Mouse (Mus musculus) forebrain, embryonic 16.5 days (tissue): ENCODE data around the gene Nfs1. TPM values are rescaled to one million over a fixed set of nuclear protein-coding genes. Genes with fewer than 3 reads are reported as not detected.
A peak's percentile ranks its signal among the peaks of the same experiment; 100 is the strongest.

ENCODE experiments used
- ATAC-seq: fragments of 200-750 bp; cut with Nextera tagmentation; 2 replicates; pipeline ENCODE4 v1.8.0; 2017; ENCODE audit warnings: mild to moderate bottlenecking, moderate library complexity
- H3K27ac ChIP-seq: fragments of 300-500 bp; sonication (generic); 2 replicates; pipeline ENCODE4 v1.5.1; 2014; ENCODE audit warnings: low read length, control low read depth
- H3K27me3 ChIP-seq: fragments of 300-500 bp; sonication (generic); replicated peaks from 2 replicates; pipeline ENCODE4 v1.6.1; 2014; ENCODE audit warnings: low read length; ENCODE audit not compliant: control insufficient read depth, insufficient read depth
- H3K36me3 ChIP-seq: fragments of 300-500 bp; sonication (generic); 2 replicates; pipeline ENCODE4 v1.6.1; 2014; ENCODE audit not compliant: control insufficient read depth, insufficient read depth
- H3K4me1 ChIP-seq: fragments of 300-500 bp; sonication (generic); replicated peaks from 2 replicates; pipeline ENCODE4 v1.6.1; 2014; ENCODE audit warnings: low read length; ENCODE audit not compliant: control insufficient read depth, insufficient read depth
- H3K4me2 ChIP-seq: fragments of 300-500 bp; sonication (generic); 2 replicates; pipeline ENCODE4 v1.6.1; 2014; ENCODE audit warnings: mild to moderate bottlenecking, low read length, control low read depth
- H3K4me3 ChIP-seq: fragments of 300-500 bp; sonication (generic); replicated peaks from 2 replicates; pipeline ENCODE4 v1.5.1; 2014; ENCODE audit warnings: mild to moderate bottlenecking, low read length, control low read depth
- H3K9ac ChIP-seq: fragments of 300-500 bp; sonication (generic); replicated peaks from 2 replicates; pipeline ENCODE4 v1.6.1; 2014; ENCODE audit warnings: low read depth, low read length, control low read depth
- H3K9me3 ChIP-seq: fragments of 300-500 bp; sonication (generic); 2 replicates; pipeline ENCODE4 v1.6.1; 2016; ENCODE audit warnings: low read length; ENCODE audit not compliant: control insufficient read depth
- whole genome bisulfite sequencing: fragments of 180-500 bp; shearing (Covaris S2); extraction: QIAGEN DNeasy Blood & Tissue Kit; methylation state at CpG from one replicate; pipeline ENCODE4 v1.1.7; 2014; 5-methylcytosine and 5-hydroxymethylcytosine counted together
- polyA plus RNA-seq: library from polyadenylated mRNA; unstranded; fragments of >200 nt; fragmentation: Nextera tagmentation; extraction: Ambion mirVana; gene quantifications from 2 replicates; pipeline ENCODE4 v1.2.1, GENCODE M21; 2015

The Nfs1 gene
- polyA plus RNA-seq, 1 experiment from 2014 or later = 45.2 TPM

DNA sequence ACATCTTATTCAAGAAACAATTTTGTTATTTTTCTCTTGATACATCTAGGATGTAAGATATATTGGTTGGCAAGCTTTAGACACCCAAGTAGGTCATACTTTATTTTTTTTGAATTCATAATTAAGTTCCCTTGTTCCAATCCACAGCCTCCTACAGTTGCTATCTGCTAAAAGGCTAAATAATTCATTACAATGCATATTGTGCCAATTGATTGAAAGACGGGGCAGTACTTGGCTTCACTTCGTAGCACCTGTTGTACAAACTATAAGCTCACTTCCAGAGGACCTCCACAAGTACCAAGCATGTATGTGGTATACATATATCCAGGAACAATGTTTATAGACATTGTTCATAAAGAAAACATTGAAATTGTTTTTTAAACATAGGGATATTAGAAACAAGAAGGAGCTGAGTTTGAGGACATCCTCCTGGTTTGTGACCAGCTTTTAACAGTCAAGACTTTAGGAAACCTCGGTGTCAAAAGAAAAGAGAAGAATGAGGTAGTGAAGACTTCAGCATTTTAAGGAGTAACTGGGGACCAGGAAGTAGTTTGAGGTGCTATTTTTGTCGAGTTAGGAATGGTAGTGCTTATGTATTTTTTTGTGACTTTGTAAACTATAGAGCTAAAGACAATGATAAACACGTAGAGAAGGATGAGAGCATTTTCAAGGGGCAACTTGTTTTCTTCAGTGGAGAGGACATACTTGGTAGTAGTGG is 2.4 kb upstream of the Nfs1 start:
- no peak overlapping the region for H3K4me3 ChIP-seq
- peaks cover 23% of the 10 kb centered on the region for H3K36me3 ChIP-seq
- ATAC-seq = no peak
- no peaks in the 10 kb centered on the region for H3K27me3 ChIP-seq
- peaks cover 15% of the 10 kb centered on the region for H3K4me1 ChIP-seq
- WGBS = 67% methylated on average over 5 of the region's 5 CpGs
- no peak overlapping the region for H3K4me2 ChIP-seq
- H3K27ac ChIP-seq = no peak overlapping the region
- H3K9me3 ChIP-seq = no peaks in the 10 kb centered on the region
- H3K9ac ChIP-seq = no peak overlapping the region

DNA sequence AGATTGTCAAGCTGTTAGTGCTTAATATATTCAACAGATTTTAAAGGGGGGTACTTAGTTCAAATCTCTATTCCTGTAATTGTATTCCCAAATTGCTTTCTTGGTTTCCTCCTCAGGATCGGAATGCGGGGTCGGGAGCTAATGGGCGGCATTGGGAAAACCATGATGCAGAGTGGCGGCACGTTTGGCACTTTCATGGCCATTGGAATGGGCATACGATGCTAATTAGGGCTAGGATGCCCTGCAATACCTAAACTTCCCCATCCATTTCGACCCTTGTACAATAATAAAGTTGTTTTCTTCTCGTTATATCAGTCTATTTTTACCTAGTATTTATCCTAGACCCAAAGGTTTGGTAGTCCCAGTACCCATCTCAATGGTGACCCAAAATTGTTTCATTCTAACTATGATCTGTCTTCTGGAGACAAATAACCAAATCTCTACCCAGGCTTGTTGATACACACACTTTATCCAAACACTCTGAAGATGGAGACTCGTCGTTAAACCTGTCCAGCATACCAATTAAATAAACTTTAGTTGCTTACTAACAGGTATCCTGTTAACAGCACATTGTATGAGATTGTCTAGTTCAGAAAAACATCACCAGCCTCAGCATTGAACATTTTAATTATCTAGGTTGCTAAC is 1.6 kb upstream of the Nfs1 start:
- H3K4me3 ChIP-seq = no peak overlapping the region

DNA sequence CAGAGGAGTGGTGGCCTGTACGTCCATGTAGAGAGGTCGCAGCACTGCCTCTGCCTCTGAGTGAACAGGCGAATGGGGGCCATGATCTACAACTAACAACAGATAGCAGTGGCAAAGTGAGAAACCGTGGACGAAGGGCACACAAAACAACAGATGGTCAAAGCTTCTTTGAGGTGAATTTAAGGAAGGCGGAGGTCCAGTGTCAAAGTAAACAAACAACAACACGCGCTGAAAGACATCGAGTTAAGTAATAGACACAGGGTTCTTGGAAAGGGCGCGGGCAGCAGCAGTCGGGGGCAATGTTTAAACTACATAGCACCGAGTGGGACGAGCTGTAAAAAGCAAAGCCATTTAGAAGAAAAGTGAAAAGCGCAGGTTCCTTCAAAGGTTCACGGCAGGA is 619 bp downstream of the Nfs1 start:
- Histone ChIP-seq H3K9me3 (no peaks in the 10 kb centered on the region), H3K27ac (peak overlapping the region; percentile 93), H3K4me3 (peak overlapping the region; percentile 90), H3K27me3 (no peaks in the 10 kb centered on the region), H3K36me3 (peaks cover 9% of the 10 kb centered on the region; the same call in 1 of the 2 replicates), H3K4me1 (peaks cover 15% of the 10 kb centered on the region), H3K4me2 (peak overlapping the region; percentile 93), H3K9ac (peak overlapping the region; percentile 87)
- no peak for ATAC-seq
- WGBS = 2% methylated on average over 16 of the region's 16 CpGs

More for the DNA sequence above, 1.6 kb upstream of the Nfs1 start:
- ATAC-seq = no peak
- peaks cover 23% of the 10 kb centered on the region for H3K36me3 ChIP-seq
- no peak overlapping the region for H3K27ac ChIP-seq
- no peaks in the 10 kb centered on the region for H3K27me3 ChIP-seq
- 56% methylated on average over 11 of the region's 11 CpGs for WGBS
- H3K9ac ChIP-seq = no peak overlapping the region
- no peaks in the 10 kb centered on the region for H3K9me3 ChIP-seq
- peaks cover 15% of the 10 kb centered on the region for H3K4me1 ChIP-seq
- peak overlapping the region; percentile 28; the same call in 1 of the 2 replicates for H3K4me2 ChIP-seq

DNA sequence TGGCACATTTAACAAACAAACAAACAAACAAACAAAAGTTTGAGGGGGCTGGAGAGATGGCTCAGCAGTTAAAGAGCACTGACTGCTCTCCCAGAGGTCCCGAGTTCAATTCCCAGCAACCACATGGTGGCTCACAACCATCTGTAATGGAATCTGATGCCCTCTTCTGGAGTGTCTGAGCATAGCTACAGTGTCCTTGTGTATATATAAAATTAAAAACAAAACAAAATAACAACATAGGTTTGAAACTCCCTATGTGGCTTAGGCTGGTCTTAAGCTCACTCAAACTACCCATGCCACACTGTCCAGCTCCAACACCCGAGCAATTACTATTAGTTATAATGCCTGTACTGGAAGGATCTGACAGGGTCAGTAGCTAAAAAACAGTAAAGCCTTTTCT is 1.2 kb downstream of the Nfs1 start:
- ATAC-seq = no peak
- H3K9ac ChIP-seq = no peak overlapping the region; the same call in 1 of the 2 replicates
- 0 out of 2 replicates have a peak, but pooled peaks cover 5% of the 10 kb centered on the region for H3K36me3 ChIP-seq
- H3K9me3 ChIP-seq = no peaks in the 10 kb centered on the region
- H3K4me3 ChIP-seq = peak overlapping the region; percentile 90; the same call in 1 of the 2 replicates
- no peaks in the 10 kb centered on the region for H3K27me3 ChIP-seq
- 85% methylated on average over 2 of the region's 2 CpGs for WGBS
- H3K27ac ChIP-seq = no peak overlapping the region
- H3K4me2 ChIP-seq = peak overlapping the region; percentile 93
- H3K4me1 ChIP-seq = peaks cover 15% of the 10 kb centered on the region

DNA sequence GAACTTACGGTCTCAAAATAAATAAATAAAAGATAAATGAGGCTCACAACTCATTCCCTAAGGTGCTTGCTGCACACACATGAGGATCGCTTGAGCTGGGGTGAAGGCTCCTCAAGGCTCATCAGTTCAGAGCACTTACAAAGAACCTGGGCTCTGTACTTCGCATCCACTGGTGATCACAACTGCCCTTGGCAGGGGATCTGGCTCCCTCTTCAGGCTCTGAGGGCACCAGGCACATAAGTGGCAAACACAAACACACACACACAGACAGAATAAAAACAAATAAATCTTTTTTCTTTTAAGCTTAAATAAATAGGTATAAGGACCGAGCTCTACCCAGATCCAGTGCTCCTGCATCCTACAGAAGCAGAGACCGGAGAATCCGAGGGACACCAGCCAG is 8.3 kb downstream of the Nfs1 start:
- Histone ChIP-seq H3K4me2 (no peak overlapping the region), H3K4me3 (no peak overlapping the region), H3K36me3 (no peaks in the 10 kb centered on the region), H3K9ac (no peak overlapping the region), H3K27me3 (no peaks in the 10 kb centered on the region), H3K27ac (no peak overlapping the region), H3K4me1 (no peaks in the 10 kb centered on the region), H3K9me3 (no peaks in the 10 kb centered on the region)
- ATAC-seq = no peak
- 94% methylated on average over 6 of the region's 6 CpGs for WGBS

DNA sequence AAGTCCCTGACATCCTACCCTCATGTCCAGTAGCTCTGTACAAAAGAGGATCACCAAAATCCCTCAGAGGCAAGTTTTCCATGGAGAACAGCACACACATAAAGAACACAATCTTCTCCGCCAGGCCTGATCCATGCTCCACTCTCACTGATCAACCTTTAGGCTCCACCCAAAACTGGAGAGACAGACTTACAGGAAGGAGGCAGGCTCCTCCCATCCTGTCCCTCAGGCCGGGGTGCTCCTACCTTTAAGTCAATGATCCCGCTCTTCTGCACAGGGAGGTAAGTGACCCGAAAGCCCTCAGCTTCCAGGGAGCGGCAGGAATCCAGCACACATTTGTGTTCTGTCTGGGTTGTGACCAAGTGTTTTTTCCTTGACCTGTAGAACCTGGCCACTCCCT is 9.8 kb downstream of the Nfs1 start:
- Histone ChIP-seq H3K4me3 (no peak overlapping the region), H3K9ac (no peak overlapping the region), H3K4me1 (no peaks in the 10 kb centered on the region), H3K4me2 (no peak overlapping the region), H3K27ac (no peak overlapping the region), H3K9me3 (no peaks in the 10 kb centered on the region), H3K27me3 (no peaks in the 10 kb centered on the region), H3K36me3 (no peaks in the 10 kb centered on the region)
- WGBS = 93% methylated on average over 5 of the region's 5 CpGs
- ATAC-seq = no peak

DNA sequence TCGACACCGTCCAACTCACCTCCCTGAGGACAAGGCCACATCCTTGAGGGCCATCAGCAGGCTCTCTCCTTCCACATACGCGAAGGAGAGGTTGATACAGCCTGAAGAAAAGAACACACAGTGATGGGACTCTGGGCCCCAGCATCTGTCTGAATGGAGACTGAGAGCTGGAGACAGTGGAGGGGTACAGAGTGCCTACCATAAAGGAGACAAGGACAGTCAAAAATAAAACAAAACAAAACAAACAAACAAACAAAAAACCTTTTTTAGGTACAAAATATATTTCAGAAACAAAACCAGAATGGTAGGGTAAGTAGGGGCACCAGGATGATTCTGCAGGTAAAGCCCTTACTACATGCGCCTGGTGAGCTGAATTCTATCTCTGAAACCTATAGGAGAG is 17.0 kb downstream of the Nfs1 start, which contains the start of gene Gm28036:
Gm28036 (minus strand) TSS at position 101 of the 400 bp plus-strand sequence.
- Histone ChIP-seq H3K27ac (no peak within 1 kb of the TSS), H3K9me3 (no peaks in the 10 kb centered on the region), H3K27me3 (no peaks in the 10 kb centered on the region), H3K4me1 (no peaks in the 10 kb centered on the region), H3K9ac (no peak within 1 kb of the TSS), H3K4me2 (no peak within 1 kb of the TSS), H3K4me3 (no peak within 1 kb of the TSS), H3K36me3 (no peaks in the 10 kb centered on the region; the same call in 1 of the 2 replicates)
- ATAC-seq = no peak
- 98% methylated on average over 5 of the region's 5 CpGs for WGBS

DNA sequence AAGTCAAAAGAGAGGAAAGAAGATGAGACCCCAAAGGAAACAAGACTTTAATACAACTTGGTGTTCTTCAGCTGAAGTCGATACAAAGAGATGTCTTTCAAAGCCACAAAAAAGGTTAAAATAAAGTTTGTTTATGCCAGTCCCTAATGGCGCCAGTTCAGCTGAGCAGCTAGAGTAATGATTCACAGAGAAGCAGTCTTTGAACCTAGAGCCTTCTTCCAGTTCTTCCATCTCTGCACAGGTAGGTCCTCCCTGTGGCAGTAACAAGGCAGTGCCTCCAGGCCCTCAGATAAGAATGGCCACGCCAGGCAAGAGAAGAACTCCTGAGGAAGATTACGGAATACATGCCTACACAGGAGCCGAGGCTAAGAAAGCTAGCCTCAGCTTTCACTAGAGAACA is 20.3 kb downstream of the Nfs1 start:
- no peak overlapping the region for H3K4me3 ChIP-seq
- H3K36me3 ChIP-seq = no peaks in the 10 kb centered on the region; the same call in 1 of the 2 replicates
- no peak overlapping the region for H3K9ac ChIP-seq
- no peaks in the 10 kb centered on the region for H3K4me1 ChIP-seq
- ATAC-seq = no peak
- no peak overlapping the region for H3K4me2 ChIP-seq
- 94% methylated on average over 5 of the region's 5 CpGs for WGBS
- H3K27ac ChIP-seq = no peak overlapping the region
- no peaks in the 10 kb centered on the region for H3K27me3 ChIP-seq
- no peaks in the 10 kb centered on the region for H3K9me3 ChIP-seq

DNA sequence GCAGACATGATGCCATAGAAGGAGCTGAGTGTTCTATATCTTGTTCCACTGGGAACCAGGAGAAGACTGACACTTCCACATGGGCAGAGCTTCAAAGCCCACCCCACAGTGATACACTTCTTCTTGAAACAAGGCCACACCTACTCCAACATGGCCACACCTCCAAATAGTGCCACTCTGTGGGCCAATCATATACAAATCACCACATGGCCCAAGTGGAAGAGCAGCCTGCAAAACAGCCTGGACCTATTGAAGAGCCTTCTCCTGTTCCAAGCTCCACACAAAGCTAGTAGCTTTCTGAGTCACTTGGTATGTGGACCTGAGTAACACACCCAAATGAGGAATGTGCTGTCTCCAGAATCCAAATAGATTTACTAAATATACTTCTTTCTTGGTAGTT is 24.4 kb downstream of the Nfs1 start:
- no peaks in the 10 kb centered on the region for H3K9me3 ChIP-seq
- no peak overlapping the region for H3K9ac ChIP-seq
- no peaks in the 10 kb centered on the region for H3K27me3 ChIP-seq
- no peak overlapping the region for H3K4me3 ChIP-seq
- H3K4me1 ChIP-seq = no peaks in the 10 kb centered on the region
- H3K27ac ChIP-seq = no peak overlapping the region
- no peaks in the 10 kb centered on the region for H3K36me3 ChIP-seq
- no peak overlapping the region for H3K4me2 ChIP-seq
- ATAC-seq = no peak
